Mouse (Mus musculus): ENCODE data around the gene Rsc1a1. TPM values are rescaled to one million over a fixed set of nuclear protein-coding genes. Genes with fewer than 3 reads are reported as not detected.

Gene Rsc1a1
- 2.4 TPM in 1 of 2 replicates, not detected in the other for polyA plus RNA-seq (2015; fragmentation: Nextera tagmentation; extraction: Ambion mirVana)

GRCm38 (mm10) chr4:141685499-141685898 is at the start of gene Rsc1a1:
Gene Rsc1a1 (minus strand): TSS chr4:141685599.

GRCm38 (mm10) chr4:141722731-141723672 is 37.6 kb upstream of the Rsc1a1 start, which contains the start of gene Ddi2:
Gene Ddi2 (minus strand): TSS chr4:141723419.

GRCm38 (mm10) chr4:141664799-141665198 is 20.6 kb downstream of the Rsc1a1 start, which contains the start of gene Plekhm2:
Gene Plekhm2 (minus strand): TSS chr4:141664899.

Other genes with a start within 250 kb of the Rsc1a1 start
- gene Srarp, start 249.5 kb downstream of the Rsc1a1 start, polyA plus RNA-seq (2015; fragmentation: Nextera tagmentation; extraction: Ambion mirVana): not detected in 2 replicates
- 15.5 and 16.1 TPM in 2 replicates for gene Zbtb17, start 240.9 kb downstream of the Rsc1a1 start, polyA plus RNA-seq (2015; fragmentation: Nextera tagmentation; extraction: Ambion mirVana)
- 2.7 and 3.3 TPM in 2 replicates for gene Spen, start 147.0 kb downstream of the Rsc1a1 start, polyA plus RNA-seq (2015; fragmentation: Nextera tagmentation; extraction: Ambion mirVana)
- 7.2 and 9.5 TPM in 2 replicates for gene Fblim1, start 79.5 kb downstream of the Rsc1a1 start, polyA plus RNA-seq (2015; fragmentation: Nextera tagmentation; extraction: Ambion mirVana)
- 4.8 and 5.6 TPM in 2 replicates for gene Tmem82, start 67.0 kb downstream of the Rsc1a1 start, polyA plus RNA-seq (2015; fragmentation: Nextera tagmentation; extraction: Ambion mirVana)
- gene Slc25a34, start 61.8 kb downstream of the Rsc1a1 start, polyA plus RNA-seq (2015; fragmentation: Nextera tagmentation; extraction: Ambion mirVana): 22.5 and 27.9 TPM in 2 replicates
- 4.0 and 4.2 TPM in 2 replicates for gene Plekhm2, start 20.7 kb downstream of the Rsc1a1 start, polyA plus RNA-seq (2015; fragmentation: Nextera tagmentation; extraction: Ambion mirVana)
- 14.3 and 15.1 TPM in 2 replicates for gene Ddi2, start 37.8 kb upstream of the Rsc1a1 start, polyA plus RNA-seq (2015; fragmentation: Nextera tagmentation; extraction: Ambion mirVana)
- 0.63 and 0.83 TPM in 2 replicates for gene Agmat, start 61.1 kb upstream of the Rsc1a1 start, polyA plus RNA-seq (2015; fragmentation: Nextera tagmentation; extraction: Ambion mirVana)
- gene Dnajc16, start 105.3 kb upstream of the Rsc1a1 start, polyA plus RNA-seq (2015; fragmentation: Nextera tagmentation; extraction: Ambion mirVana): 2.2 and 2.5 TPM in 2 replicates
- gene Casp9, start 108.0 kb upstream of the Rsc1a1 start, polyA plus RNA-seq (2015; fragmentation: Nextera tagmentation; extraction: Ambion mirVana): 6.4 and 6.7 TPM in 2 replicates
- not detected in 2 replicates for gene Cela2a, start 140.6 kb upstream of the Rsc1a1 start, polyA plus RNA-seq (2015; fragmentation: Nextera tagmentation; extraction: Ambion mirVana)
- not detected in 2 replicates for gene Ctrc, start 160.8 kb upstream of the Rsc1a1 start, polyA plus RNA-seq (2015; fragmentation: Nextera tagmentation; extraction: Ambion mirVana)
- 76.6 and 80.5 TPM in 2 replicates for gene Efhd2, start 189.3 kb upstream of the Rsc1a1 start, polyA plus RNA-seq (2015; fragmentation: Nextera tagmentation; extraction: Ambion mirVana)

Measured in skeletal muscle tissue, postnatal 0 days (tissue).